Comparison of ENCODE assay signal across 8 mouse cellular contexts in genomic region chr7:5080010-5080751, GRCm38 (mm10). TPM values are rescaled to one million over a fixed set of nuclear protein-coding genes. Genes with fewer than 3 reads are reported as not detected.
DNase-seq lines count a peak whose midpoint lies in the region; ATAC-seq and TF ChIP-seq lines count a peak whose summit lies in the region.

Epn1 (plus strand) TSS chr7:5080235.

- peak; percentile 22; the same call in 1 of the 2 replicates for TF ChIP-seq EP300 in lung, postnatal 0 days (IDR thresholded peaks at IDR 0.05)

- WGBS in hindbrain, embryonic 10.5 days, result under 1% methylated on average over 81 of the region's 81 CpGs
- under 1% methylated on average over 43 of the region's 81 CpGs for WGBS in lung, postnatal 0 days

- no peak for TF ChIP-seq CTCF in lung, postnatal 0 days (IDR thresholded peaks at IDR 0.05)

- H3K4me3 ChIP-seq in hindbrain, embryonic 10.5 days, result peak within 1 kb of the TSS; percentile 96
- peak within 1 kb of the TSS; percentile 69 for H3K4me3 ChIP-seq in lung, postnatal 0 days (ENCODE audit: low read depth, low read length)

- peaks cover 73% of the 10 kb centered on the region for H3K36me3 ChIP-seq in hindbrain, embryonic 10.5 days
- H3K36me3 ChIP-seq in lung, postnatal 0 days (ENCODE audit: insufficient read depth, low read length), result peaks cover 21% of the 10 kb centered on the region; the same call in 1 of the 2 replicates

- peak; percentile 98 for ATAC-seq in frontal cortex, adult (ENCODE audit: low TSS enrichment)
- ATAC-seq in lung, postnatal 0 days, result peak; percentile 99

- no peaks in the 10 kb centered on the region for H3K27me3 ChIP-seq in hindbrain, embryonic 10.5 days (ENCODE audit: insufficient read depth, poor library complexity, severe bottlenecking)
- no peaks in the 10 kb centered on the region for H3K27me3 ChIP-seq in lung, postnatal 0 days (replicated peaks; ENCODE audit: insufficient read depth, low read length)

- peak within 1 kb of the TSS; percentile 79 for H3K9ac ChIP-seq in lung, postnatal 0 days (replicated peaks; ENCODE audit: low read depth)

- peak within 1 kb of the TSS; percentile 70 for H3K4me2 ChIP-seq in lung, postnatal 0 days (replicated peaks; ENCODE audit: low read depth, low read length)

- no peaks in the 10 kb centered on the region for H3K9me3 ChIP-seq in hindbrain, embryonic 10.5 days
- H3K9me3 ChIP-seq in lung, postnatal 0 days (ENCODE audit: low read length), result no peaks in the 10 kb centered on the region

- peaks cover 18% of the 10 kb centered on the region for H3K4me1 ChIP-seq in hindbrain, embryonic 10.5 days (replicated peaks)
- H3K4me1 ChIP-seq in lung, postnatal 0 days (ENCODE audit: insufficient read depth, low read depth, low read length), result peaks cover 7% of the 10 kb centered on the region

- peak; percentile 81 for DNase-seq in MEL-GATA-1-ER (ENCODE audit: extremely low read depth, low read depth)
- DNase-seq in cerebellum, adult 8-10 months, result peak; percentile 94
- peak; percentile 95 for DNase-seq in hindbrain, embryonic 10.5 days (ENCODE audit: low spot score)
- peak; percentile 95 for DNase-seq in layer of hippocampus, adult 9-11 months
- DNase-seq in lung, postnatal 0 days (ENCODE audit: low spot score), result peak; percentile 99
- peak; percentile 93 for DNase-seq in ovary, postnatal 14 days (ENCODE audit: low spot score)
- DNase-seq in thymus, postnatal 14 days, result peak; percentile 98

- H3K27ac ChIP-seq in hindbrain, embryonic 10.5 days, result peak within 1 kb of the TSS; percentile 96
- H3K27ac ChIP-seq in lung, postnatal 0 days (ENCODE audit: low read length), result peak within 1 kb of the TSS; percentile 90

RNA-seq across cellular contexts. Expression of gene Epn1, which starts in this region (rescaled TPM):
- polyA plus RNA-seq in hindbrain, embryonic 10.5 days (2016; fragmentation: Nextera tagmentation; extraction: Ambion mirVana), result 61.3 and 76.8 TPM in 2 replicates
- polyA plus RNA-seq in lung, postnatal 0 days (2015; fragmentation: Nextera tagmentation; extraction: Ambion mirVana), result 40.7 and 41.6 TPM in 2 replicates

Comparison
In these comparisons a context has a peak if more than half of its experiments do, and no peak if none do; other contexts are left out.
1. Peak in every context shown above with its lines: DNase-seq, ATAC-seq, H3K4me3 ChIP-seq and H3K27ac ChIP-seq.